Mouse (Mus musculus) MN1 (cell line): ENCODE data around the gene Txnrd3.

Experiments
- DNase-seq: peaks from one replicate; pipeline ENCODE4 v3.0.0-alpha.2; 2016; ENCODE audit warnings: low spot score

The Txnrd3 gene

DNA sequence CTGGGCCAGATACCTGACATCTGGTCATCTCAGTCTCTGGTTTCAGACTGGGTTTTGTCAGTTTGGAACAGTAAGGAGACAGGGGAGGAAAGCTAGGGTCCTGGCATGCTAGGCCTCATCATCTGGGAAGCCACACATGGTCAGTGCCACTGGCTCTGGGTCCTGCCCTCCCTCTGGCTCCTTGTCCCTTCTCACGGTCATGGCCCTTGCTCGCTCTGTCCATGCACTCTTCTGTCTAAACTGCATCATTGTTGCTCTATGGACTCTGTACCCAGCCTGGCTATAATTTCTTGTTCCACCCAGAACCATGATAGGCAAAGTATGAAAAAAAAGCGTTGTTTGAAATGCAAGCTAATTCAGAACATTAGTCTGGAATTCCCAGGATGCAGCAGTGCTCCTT is 11.2 kb downstream of the Txnrd3 start:
- no peak for DNase-seq

DNA sequence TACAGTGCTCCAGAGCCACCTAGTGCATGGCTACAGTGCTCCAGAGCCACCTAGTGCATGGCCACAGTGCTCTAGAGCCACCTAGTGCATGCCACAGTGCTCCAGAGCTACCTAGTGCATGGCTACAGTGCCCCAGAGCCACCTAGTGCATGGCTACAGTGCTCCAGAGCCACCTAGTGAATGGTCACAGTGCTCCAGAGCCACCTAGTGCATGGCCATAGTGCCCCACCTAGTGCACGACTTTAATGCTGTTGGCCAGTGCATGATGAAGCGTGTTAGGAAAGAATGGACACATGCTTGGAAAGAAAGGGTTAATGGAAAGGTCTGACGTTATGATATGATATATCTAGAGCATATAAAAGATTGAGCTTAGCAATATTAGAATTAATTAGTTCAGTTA is 14.6 kb downstream of the Txnrd3 start:
- no peak for DNase-seq

DNA sequence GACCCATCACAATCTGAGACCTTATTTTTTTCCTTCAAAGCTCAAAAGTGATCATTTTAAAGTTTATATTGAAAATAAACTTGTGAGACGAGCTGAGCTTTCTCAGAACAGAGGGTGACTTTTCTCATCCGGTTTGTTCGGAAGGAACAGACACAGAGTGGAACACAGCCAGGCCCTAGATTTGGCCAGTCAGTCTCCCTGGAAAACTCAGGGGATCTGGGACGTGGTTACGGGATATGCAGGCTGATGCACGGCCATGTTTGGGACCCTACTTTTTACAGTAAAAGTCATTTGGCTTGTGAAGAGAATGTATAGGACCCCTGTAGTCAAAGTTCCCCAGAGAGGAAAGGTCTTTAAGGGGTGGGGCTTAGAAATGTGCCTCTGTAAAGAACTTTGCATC is 15.1 kb downstream of the Txnrd3 start:
- no peak for DNase-seq

DNA sequence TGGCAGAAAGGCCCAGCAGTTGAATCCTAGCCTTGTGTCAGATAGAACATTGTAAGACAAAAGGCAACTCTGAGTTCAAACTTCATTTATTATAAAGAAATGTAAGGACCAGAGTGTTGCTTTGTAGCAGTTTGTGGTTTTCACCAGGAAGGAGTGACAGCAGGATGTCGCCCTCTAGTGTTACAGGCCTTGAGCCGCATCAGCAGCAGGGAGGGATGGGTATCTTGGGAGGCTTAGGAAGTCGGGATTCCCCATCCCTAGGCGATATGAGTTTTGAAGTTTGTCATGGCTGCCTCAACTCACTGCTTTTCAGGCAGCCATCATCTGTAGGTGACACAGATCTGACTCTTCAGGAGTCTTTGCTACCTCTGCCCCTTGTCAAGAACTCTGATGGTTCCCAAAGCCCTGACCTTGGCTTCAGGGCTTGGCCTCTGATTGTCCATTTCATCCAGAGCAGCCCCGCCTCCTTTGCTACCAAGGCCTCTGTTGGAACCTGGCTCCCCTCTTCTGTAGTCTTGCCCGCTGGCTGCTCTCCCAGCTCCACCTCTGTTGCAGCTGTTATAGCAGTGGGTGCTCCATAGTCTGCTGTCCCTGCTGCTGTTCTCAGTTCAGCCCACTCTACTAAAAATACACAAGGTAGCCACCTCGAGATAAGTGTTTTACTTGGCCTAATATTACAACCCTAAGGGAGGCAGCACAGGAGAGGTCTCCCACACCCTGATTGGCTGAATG is 16.1 kb downstream of the Txnrd3 start:
- peak; percentile 58 for DNase-seq

DNA sequence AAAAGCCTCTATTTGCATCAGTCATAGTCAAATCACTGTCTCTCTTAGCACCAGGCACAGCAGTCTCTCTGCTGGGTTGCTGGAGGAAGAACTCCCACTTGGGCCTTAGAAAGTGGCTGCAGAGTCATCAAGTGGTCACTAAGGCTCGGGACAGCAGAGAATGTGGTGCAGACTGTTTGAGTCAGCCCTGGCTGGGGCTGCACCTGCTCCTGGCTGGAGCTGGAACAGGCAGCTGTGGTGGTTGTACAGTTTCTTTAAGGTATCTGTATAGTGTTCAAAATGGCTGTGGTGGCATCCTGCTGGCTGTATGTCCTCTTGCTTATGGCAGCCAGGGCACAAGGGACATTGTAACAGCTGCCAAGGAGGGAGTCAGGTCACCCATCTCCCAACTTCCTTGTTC is 16.7 kb downstream of the Txnrd3 start:
- no peak for DNase-seq

DNA sequence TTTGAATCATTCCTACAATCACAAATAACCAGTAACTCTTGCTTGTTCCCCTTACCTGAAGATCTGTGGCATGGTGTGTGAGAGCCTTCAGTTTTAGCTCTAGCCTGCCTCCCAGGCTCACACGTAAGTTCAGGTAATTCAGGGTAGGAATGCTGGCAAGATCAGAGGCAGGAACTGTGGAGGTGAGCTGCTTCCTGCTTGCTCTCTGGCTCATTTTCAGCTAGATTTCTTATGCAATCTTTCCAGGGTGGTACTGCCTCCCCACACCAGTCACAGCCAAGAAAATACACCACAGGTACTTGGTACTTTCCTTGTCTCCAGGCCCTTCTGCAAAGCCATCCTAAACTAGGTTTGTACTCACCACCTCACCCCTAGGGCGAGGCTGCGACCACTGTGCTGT is 18.7 kb downstream of the Txnrd3 start:
- no peak for DNase-seq

DNA sequence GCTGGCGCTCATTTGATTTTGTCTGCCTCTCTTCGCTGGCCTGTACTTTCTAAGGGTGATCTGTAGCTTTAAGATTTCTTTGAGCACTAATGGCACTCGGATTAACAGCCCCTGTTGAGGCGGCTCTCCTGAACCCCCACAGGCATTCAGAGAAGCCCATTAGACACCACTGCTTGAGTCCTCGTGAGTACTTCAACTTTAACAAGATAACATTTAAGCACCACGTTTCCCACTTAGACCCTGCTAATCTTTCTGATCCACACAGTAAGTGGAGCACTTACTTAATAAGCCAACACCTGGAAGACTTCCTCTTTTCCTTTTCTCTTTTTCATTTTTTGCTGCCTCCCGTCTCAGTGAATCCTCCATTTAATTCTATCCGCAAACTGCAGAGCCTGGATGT is 21.4 kb downstream of the Txnrd3 start:
- no peak for DNase-seq

DNA sequence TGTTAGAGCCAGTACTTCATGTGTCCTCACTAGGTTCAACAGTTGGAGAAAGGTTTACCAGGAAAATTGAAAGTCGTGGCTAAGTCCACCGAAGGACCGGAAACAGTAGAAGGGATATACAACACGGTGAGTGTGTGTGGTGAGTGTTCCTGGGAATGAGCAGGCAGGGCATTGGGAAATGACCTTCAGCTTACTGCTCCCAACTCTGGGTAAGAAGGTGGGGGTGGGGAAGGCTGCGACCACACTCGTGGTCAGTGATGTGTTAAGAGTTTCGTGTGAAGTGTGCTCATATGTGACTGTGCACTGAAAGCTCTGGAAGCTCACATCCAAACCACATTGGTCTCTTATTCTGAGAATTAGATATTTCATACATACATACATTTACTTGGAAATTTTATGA is 21.9 kb downstream of the Txnrd3 start:
- no peak for DNase-seq

DNA sequence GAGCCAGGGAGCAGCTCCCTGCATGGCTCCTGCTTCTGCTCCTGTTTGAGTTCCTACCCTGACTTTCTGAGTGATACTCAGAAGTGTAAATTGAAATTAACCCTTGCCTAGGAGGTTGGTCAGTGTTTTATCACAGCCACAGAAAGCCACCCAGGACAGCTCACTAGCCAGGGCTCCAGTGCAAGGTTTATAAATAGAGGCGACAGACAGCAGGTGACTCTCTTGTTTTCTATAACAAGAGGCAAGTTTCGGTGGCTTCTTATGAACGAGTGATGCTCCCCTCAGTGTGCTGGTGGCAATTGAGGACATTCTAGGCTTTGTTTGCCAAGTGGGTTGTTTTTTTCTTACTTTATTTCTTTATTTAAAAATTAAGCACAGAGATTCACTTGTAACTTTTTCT is 23.2 kb downstream of the Txnrd3 start:
- no peak for DNase-seq

DNA sequence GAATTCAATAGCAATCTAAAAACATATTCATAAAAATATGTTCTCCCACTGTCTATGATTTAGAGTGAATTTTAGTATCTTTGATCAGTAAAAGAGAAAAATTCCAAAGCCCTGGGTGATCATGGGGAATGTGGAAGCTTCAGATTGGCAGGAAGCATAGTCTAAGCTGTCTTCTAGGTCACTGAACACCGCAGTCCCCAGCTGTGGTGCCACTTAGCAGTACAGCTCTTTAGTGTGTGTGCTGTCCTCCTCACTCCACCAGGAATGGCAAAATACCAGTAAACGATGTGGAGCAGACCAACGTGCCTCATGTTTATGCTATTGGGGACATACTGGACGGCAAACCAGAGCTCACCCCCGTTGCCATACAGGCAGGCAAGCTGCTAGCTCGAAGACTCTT is 25.8 kb downstream of the Txnrd3 start:
- DNase-seq = no peak

DNA sequence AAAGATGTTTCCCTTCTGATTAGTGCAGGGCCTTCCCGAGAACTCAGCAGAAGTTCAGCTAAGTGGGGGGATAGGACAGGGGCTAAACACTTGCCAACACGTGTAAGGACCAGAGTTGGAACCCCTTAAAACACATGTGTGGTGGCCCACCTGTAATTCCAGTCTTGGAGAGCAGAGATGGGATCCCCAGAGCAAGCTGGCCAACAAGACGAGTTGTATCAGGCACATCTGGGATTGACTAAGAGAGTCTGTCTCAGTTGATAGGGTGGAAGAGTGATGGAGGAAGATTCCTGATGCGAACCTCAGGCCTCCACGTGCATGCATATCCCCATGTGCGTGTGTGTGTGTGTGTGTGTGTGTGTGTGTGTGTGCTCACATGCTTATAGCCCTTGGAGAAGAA is 27.6 kb downstream of the Txnrd3 start:
- no peak for DNase-seq

DNA sequence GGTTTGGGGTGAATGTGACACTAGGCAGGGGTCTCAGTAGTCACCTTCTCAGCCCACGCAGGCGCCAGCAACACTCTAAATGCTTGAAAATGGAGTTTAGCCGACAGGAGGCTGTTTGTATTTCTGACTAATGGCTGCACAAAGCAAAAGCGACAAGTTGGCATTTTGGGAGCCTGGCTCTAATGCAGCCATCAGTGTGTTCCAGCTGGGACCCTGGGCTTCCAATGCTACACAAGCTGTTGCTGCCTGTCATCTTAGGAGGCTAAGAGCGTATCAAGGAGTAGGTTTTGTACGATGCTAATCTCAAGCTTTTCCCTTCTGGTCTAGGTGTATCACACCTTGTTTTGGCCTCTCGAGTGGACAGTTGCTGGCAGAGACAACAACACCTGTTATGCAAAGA is 28.9 kb downstream of the Txnrd3 start:
- no peak for DNase-seq

DNA sequence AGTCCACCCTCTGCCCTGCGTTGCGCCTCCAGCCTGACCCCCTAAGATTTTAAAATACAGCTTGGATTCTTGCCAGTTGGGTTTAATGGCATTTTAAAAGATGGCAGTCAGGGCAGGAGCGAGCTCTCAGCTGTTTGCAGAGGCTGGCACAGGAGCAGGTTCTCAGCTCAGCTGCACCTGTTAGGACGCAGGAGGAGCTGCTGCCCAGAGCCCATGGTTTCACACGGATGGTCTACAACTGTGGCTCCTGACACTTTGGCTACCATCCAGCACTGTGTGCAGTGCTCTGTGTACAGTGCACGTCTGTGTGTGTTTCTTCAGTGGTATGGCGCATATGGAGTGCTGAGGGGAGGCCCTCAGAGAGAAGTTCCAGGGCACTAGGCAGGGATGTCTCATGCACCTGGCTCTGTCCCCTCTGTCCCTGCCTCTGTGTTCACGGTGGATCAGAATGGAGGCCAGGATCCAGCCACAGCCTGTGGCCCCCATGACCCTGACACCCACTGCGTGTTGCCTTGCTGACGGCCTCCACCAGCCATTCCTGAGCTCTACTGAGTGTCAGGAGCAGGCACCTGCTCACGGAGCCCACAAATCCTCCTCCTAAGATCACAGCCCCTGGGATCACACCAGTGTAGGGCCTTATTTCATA is 29.5 kb downstream of the Txnrd3 start:
- DNase-seq = no peak

DNA sequence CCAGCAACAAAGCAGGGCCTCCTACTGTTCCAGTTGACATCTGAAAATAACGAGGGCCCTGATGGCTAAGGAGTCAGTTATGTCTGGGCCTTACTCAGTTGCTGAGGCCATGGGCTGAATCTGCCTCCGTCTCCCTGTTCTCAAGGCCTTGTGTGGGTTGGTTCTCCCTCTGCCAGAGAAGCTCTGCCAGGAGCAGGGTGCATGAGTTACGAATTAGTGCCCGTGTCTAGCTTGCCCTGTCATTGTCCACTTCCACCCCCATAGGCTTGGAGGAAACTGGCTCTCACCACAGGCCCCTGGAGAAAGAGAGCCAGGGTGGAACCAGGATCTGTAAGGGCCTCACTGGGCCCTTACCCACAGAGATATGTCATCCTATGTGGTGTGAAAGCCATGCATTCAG is 34.7 kb downstream of the Txnrd3 start:
- DNase-seq = no peak

DNA sequence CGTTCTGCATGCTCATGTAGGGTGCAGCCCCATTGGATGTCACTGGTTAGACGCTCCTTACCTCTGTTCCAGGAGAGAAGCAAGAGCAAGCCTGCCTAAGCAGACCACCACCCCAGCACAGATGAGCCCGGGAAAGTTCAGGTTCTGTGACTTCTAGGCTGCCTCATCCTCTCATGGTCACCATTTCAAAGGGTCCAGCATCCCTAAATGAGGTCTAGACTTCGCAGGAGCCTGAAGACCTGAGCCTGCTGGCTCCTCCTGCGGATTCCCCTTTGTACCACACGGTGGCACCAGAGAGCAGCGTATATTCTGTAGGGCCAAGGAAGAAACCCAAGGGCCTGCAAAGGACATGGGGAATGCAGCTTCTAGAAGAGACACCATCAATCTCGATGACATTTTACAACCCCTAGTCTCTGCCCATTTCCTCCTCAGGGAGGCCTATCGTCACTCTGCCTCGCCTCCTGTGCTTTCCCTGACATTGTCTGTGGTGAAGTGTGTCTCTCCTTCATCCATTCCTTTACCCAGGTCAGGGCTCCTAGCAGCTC is 35.6 kb downstream of the Txnrd3 start:
- peak; percentile 69 for DNase-seq

DNA sequence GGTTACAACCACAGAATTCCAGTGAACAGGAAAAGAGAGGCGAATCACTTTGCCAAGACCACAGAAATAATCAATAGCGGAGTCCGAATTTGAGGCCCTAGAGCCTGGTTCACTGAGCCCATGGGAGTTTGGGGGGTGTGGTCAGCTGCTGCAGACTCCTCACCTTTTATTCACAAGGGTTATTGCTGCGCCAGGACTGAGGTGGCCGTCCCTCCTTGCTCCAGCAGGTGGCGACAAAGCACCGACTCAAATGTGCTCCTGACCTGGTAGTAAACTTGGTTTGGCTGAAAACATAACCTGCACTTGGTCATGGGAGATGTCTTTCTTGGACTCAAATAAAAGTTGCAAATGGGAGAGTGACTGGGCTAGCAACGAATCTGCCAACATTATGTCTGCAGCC is 36.4 kb downstream of the Txnrd3 start:
- peak; percentile 67 for DNase-seq

DNA sequence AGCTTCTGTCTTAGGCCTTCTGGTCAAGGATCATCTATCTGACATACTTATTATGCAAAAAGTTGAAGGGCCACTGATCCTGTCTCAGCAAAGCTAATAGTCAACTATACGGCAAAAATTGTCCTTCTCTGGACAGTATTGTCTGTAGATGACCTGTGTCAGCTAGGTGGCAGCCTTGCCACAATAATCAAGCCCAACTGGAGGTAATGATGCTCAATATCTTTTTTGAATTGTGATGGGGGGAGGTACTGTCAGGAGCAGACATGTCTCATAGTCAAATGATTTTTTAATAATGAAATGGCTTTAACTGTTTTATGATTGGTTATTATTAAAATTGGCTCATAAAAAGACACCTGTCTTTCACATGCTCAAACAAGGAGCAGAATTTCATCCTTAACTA is 40.4 kb downstream of the Txnrd3 start:
- DNase-seq = peak; percentile 21

DNA sequence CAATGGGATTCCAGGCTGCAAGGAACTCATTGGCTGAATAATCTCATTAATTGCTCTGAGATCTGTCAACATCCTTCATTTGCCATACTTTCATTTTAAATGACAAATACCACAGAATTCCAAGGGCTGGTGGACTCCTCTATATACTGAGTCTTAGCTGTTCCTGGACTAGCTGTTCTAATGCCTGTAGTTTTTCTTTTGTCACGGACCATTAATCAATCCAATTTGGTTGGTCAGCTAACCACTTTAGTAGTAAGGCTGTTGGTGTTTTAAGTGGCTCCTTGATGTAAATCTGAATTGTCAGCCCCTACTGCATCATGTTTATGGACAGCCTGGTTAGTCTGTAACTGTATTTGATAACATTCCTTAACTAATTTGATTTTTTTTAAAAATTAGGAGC is 43.3 kb downstream of the Txnrd3 start:
- peak; percentile 43 for DNase-seq

DNA sequence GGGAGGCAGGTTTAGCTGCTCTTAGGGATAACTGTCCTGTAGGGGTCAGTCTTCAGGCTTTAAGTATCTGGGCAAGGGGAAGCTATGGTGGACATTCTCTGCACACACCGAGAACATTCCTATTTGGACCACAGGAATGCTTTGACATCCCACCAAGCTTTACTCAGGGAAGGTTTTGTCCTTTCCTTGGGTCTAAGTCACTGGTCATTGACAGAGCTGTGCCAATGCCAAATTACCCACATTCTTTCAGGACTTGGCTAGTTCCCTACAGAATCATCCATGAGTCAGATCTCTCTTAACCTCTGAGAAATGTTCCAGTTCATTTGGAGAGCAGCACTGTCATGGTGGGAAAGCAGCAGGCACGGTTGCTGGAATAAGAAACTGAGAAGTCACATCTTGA is 62.8 kb downstream of the Txnrd3 start:
- no peak for DNase-seq

DNA sequence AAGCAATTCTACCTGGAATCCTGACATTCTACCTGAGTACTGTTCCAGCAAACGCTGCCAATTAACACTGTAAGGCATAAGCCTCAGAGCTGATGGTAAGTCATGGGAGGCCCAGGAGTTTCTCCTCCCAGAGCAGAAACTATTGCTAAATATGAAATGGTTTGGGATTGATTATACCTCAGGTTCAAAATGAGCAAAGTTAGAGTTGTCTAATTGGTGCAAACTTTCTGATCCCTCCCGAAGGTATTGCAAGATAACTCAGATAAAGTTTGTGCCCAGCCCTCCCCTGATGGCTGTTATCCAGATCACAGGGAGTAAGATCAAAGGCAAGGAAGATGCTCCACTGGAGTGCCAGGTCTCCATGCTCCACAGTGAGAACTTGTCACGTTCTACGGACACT is 63.5 kb downstream of the Txnrd3 start, which contains the start of gene Vmn1r40:
Gene Vmn1r40, plus strand, starts transcription at position 301 of the 400 bp plus-strand sequence.
- DNase-seq = no peak

DNA sequence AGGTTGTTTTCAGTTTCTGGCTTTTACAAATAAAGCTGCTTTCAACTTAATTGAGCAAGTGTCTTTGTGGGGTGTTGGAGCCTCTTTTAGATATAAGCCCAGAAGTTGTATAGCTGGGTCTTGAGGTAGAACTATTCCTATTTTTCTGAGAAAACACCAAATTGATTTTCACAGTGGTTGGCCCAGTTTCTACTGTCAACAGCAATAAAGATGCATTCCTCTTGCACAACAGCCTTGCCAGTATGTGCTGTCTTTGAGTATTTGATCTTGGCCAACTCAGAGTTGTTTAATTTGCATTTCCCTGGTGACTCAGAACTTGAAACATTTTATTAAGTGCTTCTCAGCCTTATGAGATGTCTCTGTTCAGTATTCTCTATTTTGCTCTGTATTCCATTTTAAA is 74.3 kb downstream of the Txnrd3 start:
- no peak for DNase-seq
